Mouse (Mus musculus) B cell, adult (primary cell): ENCODE results near the gene Calm1. TPM values are rescaled to one million over a fixed set of nuclear protein-coding genes. Genes with fewer than 3 reads are reported as not detected.

Experiments used
- total RNA-seq: library from RNA; stranded (reverse); gene quantifications from 4 replicates; pipeline ENCODE4 v1.2.4, GENCODE M21; 2023; ENCODE audit not compliant: inconsistent age

The Calm1 gene
- total RNA-seq, result 518 to 602 TPM (median 551 TPM) in 4 replicates

GRCm38 (mm10) chr12:100198967-100199660, at the start of gene Calm1:
TSS of gene Calm1 (plus strand) at chr12:100199435.

GRCm38 (mm10) chr12:100159261-100159975, 39.8 kb upstream of the Calm1 start, which contains the start of gene Nrde2:
TSS of gene Nrde2 (minus strand) at chr12:100159653.

Other genes with a start within 250 kb of the Calm1 start
- 6.6 to 9.4 TPM (median 7.9 TPM) in 4 replicates for gene Kcnk13, start 234.9 kb upstream of the Calm1 start, total RNA-seq
- 79.8 to 92.8 TPM (median 85.0 TPM) in 4 replicates for gene Psmc1, start 89.3 kb upstream of the Calm1 start, total RNA-seq
- 25.8 to 29.8 TPM (median 27.8 TPM) in 4 replicates for gene Nrde2, start 39.8 kb upstream of the Calm1 start, total RNA-seq